Mouse (Mus musculus) limb, embryonic 10.5 days (tissue): ENCODE data around the gene Olfr298. TPM values are rescaled to one million over a fixed set of nuclear protein-coding genes. Genes with fewer than 3 reads are reported as not detected.

Source experiments
- DNase-seq: peaks from one replicate; pipeline ENCODE4 v3.0.0-alpha.2; 2017; ENCODE audit warnings: low spot score
- H3K27ac ChIP-seq: fragments of 300-500 bp; sonication (generic); 2 replicates; pipeline ENCODE4 v1.5.1; 2016; ENCODE audit warnings: mild to moderate bottlenecking
- H3K27me3 ChIP-seq: fragments of 300-500 bp; sonication (generic); 2 replicates; pipeline ENCODE4 v1.6.1; 2016; ENCODE audit warnings: low read depth, mild to moderate bottlenecking; ENCODE audit not compliant: poor library complexity, severe bottlenecking
- H3K36me3 ChIP-seq: fragments of 300-500 bp; sonication (generic); 2 replicates; pipeline ENCODE4 v1.6.1; 2016; ENCODE audit warnings: mild to moderate bottlenecking, moderate library complexity
- H3K4me1 ChIP-seq: fragments of 300-500 bp; sonication (generic); 2 replicates; pipeline ENCODE4 v1.6.1; 2016
- H3K4me3 ChIP-seq: fragments of 300-500 bp; sonication (generic); 2 replicates; pipeline ENCODE4 v1.5.1; 2016; ENCODE audit warnings: mild to moderate bottlenecking, moderate library complexity
- H3K9me3 ChIP-seq: fragments of 300-500 bp; sonication (generic); replicated peaks from 2 replicates; pipeline ENCODE4 v1.6.1; 2016; ENCODE audit warnings: mild to moderate bottlenecking
- WGBS: fragments of 180-500 bp; shearing (Covaris S2); methylation state at CpG from one replicate; pipeline ENCODE4 v1.1.7; 2016; 5-methylcytosine and 5-hydroxymethylcytosine counted together
- polyA plus RNA-seq: library from polyadenylated mRNA; unstranded; fragments of >200 nt; fragmentation: Nextera tagmentation; extraction: Ambion mirVana; gene quantifications from 2 replicates; pipeline ENCODE4 v1.2.1, GENCODE M21; 2016

Olfr298 gene
- polyA plus RNA-seq = not detected in 2 replicates

DNA sequence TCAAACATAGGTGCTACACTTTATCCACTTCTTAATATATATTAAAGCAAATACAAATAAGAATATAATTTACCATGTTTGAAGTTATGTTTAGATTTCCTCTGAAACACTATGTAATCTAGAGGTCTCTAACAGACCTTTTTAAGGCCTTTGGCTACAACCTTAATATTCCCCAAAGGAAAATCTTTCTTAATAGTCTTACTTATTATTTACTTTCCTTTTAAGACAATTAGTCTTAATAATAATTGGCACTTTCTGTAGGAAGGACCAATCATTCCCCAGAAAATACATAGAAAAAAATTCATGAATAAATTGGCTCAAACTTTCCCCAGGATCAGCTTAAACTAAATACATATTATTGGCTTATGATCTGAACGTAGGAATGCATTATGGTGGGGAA is at the start of gene Olfr298:
Gene Olfr298, minus strand, starts transcription at position 101 of the 400 bp plus-strand sequence.
- H3K27me3 ChIP-seq = no peaks in the 10 kb centered on the region
- H3K36me3 ChIP-seq = no peaks in the 10 kb centered on the region
- DNase-seq = no peak
- H3K27ac ChIP-seq = no peak within 1 kb of the TSS
- 90% methylated on average over 1 of the region's 1 CpGs for WGBS
- H3K9me3 ChIP-seq = no peaks in the 10 kb centered on the region
- H3K4me1 ChIP-seq = no peaks in the 10 kb centered on the region
- no peak within 1 kb of the TSS for H3K4me3 ChIP-seq

DNA sequence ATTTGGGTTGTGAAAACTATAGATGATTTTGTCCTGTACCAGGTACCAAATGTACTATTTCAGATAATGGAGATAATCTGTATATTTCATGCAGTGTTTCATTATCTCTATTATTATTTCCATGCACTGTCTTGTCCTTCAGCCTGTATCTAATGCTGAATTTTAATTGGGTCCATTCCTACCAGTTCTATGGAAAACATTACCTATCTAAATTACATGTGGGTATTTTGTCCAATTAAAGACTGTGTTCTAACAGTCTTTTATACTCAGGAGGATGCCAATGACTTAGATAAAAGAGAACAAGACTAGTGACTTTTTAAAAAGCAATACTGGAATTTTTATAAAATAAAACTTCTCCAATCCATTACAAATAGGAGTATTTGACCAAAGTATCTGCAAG is 27.4 kb upstream of the Olfr298 start, which contains the start of gene Olfr297:
Gene Olfr297, plus strand, starts transcription at position 301 of the 400 bp plus-strand sequence.
- Histone ChIP-seq H3K4me3 (no peak within 1 kb of the TSS), H3K36me3 (no peaks in the 10 kb centered on the region), H3K27ac (no peak within 1 kb of the TSS), H3K9me3 (no peaks in the 10 kb centered on the region), H3K27me3 (no peaks in the 10 kb centered on the region), H3K4me1 (no peaks in the 10 kb centered on the region)
- no peak for DNase-seq

DNA sequence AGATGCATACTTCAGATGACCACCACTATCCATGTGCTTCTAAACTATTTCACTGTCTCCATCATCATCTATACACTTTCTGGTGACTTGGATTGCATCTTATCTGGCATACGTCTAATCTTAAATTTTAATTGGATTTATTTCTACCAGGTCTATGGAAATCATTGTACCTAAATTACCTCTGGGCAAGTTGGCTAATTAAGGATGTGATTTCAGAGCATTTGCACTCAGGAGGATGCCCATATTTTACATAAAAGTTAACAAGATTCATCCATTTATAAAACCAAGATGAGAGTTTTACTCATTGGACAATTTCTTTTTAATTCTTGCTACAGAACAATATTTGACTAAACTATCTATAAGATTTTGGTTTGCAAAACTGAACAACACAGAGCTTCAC is 32.7 kb downstream of the Olfr298 start, which contains the start of gene Olfr299:
Gene Olfr299, plus strand, starts transcription at position 301 of the 400 bp plus-strand sequence.
- Histone ChIP-seq H3K4me3 (no peak within 1 kb of the TSS), H3K27ac (no peak within 1 kb of the TSS), H3K27me3 (no peaks in the 10 kb centered on the region), H3K36me3 (no peaks in the 10 kb centered on the region), H3K4me1 (no peaks in the 10 kb centered on the region), H3K9me3 (no peaks in the 10 kb centered on the region)
- DNase-seq = no peak
- WGBS = 89% methylated on average over 1 of the region's 1 CpGs

Other genes with a start within 250 kb of the Olfr298 start
- gene Vmn2r76, start 246.2 kb downstream of the Olfr298 start, polyA plus RNA-seq = not detected in 2 replicates
- gene Olfr310, start 215.3 kb downstream of the Olfr298 start, polyA plus RNA-seq = not detected in 2 replicates
- not detected in 2 replicates for gene Olfr309, start 178.8 kb downstream of the Olfr298 start, polyA plus RNA-seq
- not detected in 2 replicates for gene Olfr308, start 166.9 kb downstream of the Olfr298 start, polyA plus RNA-seq
- not detected in 2 replicates for gene Olfr307, start 154.9 kb downstream of the Olfr298 start, polyA plus RNA-seq
- not detected in 2 replicates for gene Olfr305, start 125.6 kb downstream of the Olfr298 start, polyA plus RNA-seq
- gene Olfr304, start 105.8 kb downstream of the Olfr298 start, polyA plus RNA-seq = not detected in 2 replicates
- not detected in 2 replicates for gene Olfr303, start 94.7 kb downstream of the Olfr298 start, polyA plus RNA-seq
- gene Olfr301, start 88.6 kb downstream of the Olfr298 start, polyA plus RNA-seq = not detected in 2 replicates
- not detected in 2 replicates for gene Olfr299, start 32.6 kb downstream of the Olfr298 start, polyA plus RNA-seq
- gene Olfr297, start 27.5 kb upstream of the Olfr298 start, polyA plus RNA-seq = not detected in 2 replicates
- gene Olfr295, start 91.4 kb upstream of the Olfr298 start, polyA plus RNA-seq = not detected in 2 replicates
- not detected in 2 replicates for gene Olfr294, start 124.2 kb upstream of the Olfr298 start, polyA plus RNA-seq
- not detected in 2 replicates for gene Olfr293, start 156.6 kb upstream of the Olfr298 start, polyA plus RNA-seq
- gene Olfr292, start 195.8 kb upstream of the Olfr298 start, polyA plus RNA-seq = not detected in 2 replicates